Mouse (Mus musculus) lung, postnatal 25 days (tissue): Measurements from ENCODE around the gene Gm21738.
"Not testable (repeated sequence)": the region's sequence is repeated elsewhere in the genome, so short reads cannot be mapped to it uniquely, and the experiment has no call there.

Source experiments
- DNase-seq: peaks from one replicate; pipeline ENCODE4 v3.0.0; 2022; ENCODE audit warnings: low spot score

The Gm21738 gene

DNA sequence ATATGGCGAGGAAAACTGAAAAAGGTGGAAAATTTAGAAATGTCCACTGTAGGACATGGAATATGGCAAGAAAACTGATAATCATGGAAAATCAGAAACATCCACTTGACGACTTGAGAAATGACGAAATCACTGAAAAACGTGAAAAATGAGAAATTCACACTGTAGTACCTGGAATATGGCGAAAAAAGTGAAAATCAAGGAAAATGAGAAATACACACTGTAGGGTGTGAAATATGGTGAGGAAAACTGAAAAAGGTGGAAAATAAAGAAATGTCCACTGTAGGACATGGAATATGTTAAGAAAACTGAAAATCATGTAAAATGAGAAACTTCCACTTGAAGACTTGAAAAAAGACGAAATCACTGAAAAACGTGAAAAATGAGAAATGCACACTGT lies at the start of gene Gm21738:
TSS of gene Gm21738 (minus strand) at position 101 of the 400 bp plus-strand sequence.
- not testable (repeated sequence) for DNase-seq

GRCm38 (mm10) chr14:19383741-19384140 lies 35.0 kb downstream of the Gm21738 start:
- DNase-seq, result not testable (repeated sequence)
